Mouse (Mus musculus) frontal cortex, adult (tissue): Measurements from ENCODE around the gene Pramel4.
"Not testable (repeated sequence)": the region's sequence is repeated elsewhere in the genome, so short reads cannot be mapped to it uniquely, and the experiment has no call there.

Experiments used
- ATAC-seq: cut with Nextera tagmentation; 2 replicates; pipeline ENCODE4 v1.9.2; 2017; ENCODE audit warnings: mild to moderate bottlenecking, moderate library complexity, mixed read lengths; ENCODE audit not compliant: low TSS enrichment

The Pramel4 gene

DNA sequence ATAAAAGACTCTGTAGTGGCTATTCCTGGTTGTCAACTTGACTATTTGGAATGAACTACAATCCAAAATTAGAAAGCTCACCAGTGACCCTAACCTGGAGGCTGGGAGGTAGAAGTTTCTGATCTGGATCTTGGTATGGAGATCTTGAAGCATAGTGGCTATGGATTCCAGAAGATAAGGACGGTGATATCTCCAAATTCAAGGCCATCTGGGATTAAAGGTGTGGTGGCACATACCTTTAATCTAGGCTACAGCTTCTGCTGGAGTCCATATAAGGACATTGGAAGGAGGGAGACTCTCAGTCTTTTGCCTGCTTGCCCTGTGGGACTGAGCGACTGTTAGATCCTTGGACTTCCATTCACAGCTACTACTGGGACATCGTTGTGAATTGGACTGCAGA is at the start of gene Pramel4:
Gene Pramel4 (plus strand): TSS at position 301 of the 400 bp plus-strand sequence.
- ATAC-seq: not testable (repeated sequence)

DNA sequence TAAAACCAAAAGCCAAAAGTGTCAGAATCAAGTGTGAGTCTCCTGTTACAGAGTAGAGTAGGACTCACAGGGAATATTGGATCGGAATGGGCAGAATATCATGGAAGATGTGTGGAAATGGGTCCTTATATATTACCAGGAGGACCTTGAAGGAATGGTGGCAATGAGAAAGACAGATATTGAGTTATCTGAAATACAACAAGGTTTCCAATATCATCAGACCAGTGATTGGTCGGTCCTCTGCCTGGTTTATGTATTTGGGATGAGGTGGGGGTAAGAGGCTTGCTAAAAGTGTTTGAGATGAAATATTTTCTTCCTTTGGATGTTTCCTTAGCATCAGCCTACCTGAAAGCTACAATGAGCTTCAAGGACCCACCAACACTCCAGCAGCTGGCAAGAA is 47.2 kb downstream of the Pramel4 start, which contains the start of gene Gm13102:
Gene Gm13102 (plus strand): TSS at position 301 of the 400 bp plus-strand sequence.
- ATAC-seq: not testable (repeated sequence)
